Mouse (Mus musculus): Measurements from ENCODE around the gene Oas2.
"Not testable (repeated sequence)": the region's sequence is repeated elsewhere in the genome, so short reads cannot be mapped to it uniquely, and the experiment has no call there.

Gene Oas2

DNA sequence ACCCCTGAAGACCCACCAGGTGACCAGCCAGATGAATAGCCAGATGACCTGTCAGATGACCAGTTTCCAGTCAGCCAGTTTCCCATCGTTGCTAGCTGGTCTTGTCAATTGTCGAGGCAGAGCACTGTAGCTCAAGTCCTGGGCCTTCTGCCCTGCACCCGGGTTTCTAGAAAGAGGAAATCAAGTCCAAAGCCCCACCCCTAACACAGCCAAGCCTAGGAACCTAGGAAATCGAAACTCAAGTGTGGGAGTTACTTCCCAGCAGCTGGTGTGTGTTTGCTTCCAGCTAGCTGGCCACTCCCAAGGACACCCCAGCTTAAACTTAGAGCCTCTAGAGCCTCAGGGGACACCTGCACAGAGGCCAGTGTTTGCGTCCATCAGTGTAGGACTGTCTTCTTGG is at the start of gene Oas2:
Gene Oas2, minus strand, starts transcription at position 166 of the 400 bp plus-strand sequence.
- DNase-seq (ENCODE audit: low read depth) = no peak

DNA sequence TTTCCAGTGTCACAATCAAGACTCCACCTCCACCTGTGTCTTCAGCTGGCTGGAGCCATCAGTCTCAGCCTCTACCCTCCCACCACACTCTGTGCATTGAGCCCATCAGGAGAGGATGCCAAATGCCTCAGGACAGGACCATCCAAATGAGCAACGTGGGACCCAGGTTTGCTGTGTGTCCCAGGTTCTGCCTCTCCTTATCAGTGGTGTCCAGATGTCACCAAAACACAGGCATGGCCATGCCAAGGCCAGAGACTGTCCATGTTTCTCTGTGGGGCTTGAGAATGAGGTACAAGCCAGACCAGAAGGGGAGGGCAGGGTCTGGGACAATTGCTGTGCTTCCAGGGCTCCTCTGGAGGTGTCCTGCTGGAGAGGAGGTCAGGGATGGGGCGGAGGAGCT is 49.3 kb upstream of the Oas2 start:
- DNase-seq (ENCODE audit: low read depth) = not testable (repeated sequence)

DNA sequence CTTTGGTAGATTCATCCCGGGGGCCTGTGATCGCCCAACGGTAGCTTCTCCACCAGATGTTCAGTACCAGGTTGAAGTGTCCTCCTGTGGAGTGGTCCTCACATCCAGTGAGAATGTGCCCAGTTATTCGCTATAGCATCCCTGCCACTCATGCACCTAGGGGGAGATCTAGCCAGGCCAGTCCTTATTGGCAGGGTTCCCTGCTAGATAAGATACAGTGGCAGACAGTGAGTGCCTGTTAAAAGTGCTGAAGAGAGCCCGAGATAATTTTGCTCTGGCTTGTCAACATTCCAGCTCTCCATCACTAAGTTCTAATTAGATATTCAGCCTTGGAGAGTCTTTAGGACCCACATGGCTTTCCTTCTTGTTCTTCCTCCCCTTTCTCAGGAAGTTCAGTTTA is 48.5 kb upstream of the Oas2 start:
- DNase-seq (ENCODE audit: low read depth) = not testable (repeated sequence)

GRCm38 (mm10) chr5:120795480-120796034 is 45.9 kb upstream of the Oas2 start, which contains the start of gene Oas1e:
Gene Oas1e (minus strand): TSS chr5:120795530.
- DNase-seq (ENCODE audit: low read depth) = not testable (repeated sequence)

DNA sequence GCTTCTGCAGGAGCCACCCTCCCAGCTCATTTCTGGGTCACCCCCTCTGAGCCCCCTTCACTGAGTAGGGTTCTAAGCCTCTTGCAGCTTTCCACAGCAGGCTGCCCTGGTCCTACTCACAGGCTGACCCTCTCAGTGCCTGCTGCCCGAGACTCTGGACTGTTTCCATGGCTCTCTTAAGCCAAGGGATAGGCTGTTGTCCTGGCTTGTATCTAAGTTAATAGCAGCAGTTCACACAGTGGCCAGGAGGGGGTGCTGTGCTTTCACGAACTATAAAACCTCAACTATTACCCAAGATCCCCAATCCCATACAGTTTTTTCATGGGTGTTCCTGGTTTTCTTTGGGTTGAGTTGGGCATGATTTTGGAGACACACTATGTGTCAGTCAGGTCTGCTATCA is 43.4 kb upstream of the Oas2 start:
- no peak for DNase-seq (ENCODE audit: low read depth)

DNA sequence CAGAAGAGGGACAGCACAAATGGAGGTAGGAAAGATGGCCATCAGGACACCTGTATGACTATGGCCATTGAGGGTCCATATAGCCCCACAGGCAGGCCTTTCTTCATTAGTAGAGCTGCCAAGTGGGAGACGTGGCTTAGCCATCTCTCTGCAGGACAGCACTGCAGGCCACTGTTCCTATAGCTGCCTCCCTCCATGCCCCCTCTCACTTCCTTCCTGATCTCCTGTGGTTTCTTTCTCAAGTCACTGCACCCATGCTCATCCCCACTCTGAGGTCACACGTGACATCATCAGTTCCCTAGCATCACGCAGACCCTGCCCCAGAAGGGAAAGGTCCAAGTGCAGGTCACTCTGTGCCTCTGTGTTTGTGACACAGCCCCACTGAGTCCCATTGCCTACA is 37.4 kb upstream of the Oas2 start:
- DNase-seq (ENCODE audit: low read depth) = no peak

DNA sequence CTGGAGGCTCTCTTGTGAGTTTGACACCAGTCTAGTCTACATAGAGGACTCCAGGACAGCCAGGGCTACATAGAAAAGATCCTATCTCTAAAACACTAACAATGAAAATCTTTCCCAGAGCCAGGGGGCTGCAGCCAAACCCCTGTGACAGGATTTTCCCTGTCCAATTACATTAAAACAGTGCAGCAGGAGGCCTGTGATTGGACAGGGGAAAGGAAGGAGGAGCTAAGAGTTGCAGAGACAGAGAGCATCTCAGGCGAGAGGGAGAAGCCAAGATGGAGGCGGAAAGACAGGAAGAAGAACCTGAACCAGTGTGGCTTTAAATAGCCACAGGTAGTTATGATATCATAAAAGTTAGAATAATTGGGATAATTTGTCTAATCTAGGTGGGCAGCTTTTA is 32.8 kb upstream of the Oas2 start:
- no peak for DNase-seq (ENCODE audit: low read depth)

DNA sequence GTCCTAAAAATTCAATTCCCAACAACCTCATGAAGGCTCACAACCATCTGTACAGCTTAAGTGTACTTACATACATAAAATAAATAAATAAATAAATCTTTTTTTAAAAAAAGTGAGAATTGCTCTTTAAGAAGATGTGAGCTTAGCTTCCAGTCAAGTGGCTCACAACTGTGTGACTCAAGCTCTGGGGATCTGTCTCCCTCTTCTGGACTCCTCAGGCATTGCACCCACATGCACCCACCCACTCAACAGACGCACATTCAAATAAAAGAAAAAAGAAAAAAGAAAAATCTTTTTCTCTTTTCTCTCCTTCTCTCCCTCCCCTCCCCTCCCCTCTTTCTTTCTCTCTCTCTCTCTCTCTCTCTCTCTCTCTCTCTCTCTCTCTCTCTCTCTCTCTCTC is 32.0 kb upstream of the Oas2 start:
- DNase-seq (ENCODE audit: low read depth) = no peak

- DNase-seq (ENCODE audit: low read depth) = no peak
Observed at GRCm38 (mm10) chr5:120779922-120780321, 30.3 kb upstream of the Oas2 start.

DNA sequence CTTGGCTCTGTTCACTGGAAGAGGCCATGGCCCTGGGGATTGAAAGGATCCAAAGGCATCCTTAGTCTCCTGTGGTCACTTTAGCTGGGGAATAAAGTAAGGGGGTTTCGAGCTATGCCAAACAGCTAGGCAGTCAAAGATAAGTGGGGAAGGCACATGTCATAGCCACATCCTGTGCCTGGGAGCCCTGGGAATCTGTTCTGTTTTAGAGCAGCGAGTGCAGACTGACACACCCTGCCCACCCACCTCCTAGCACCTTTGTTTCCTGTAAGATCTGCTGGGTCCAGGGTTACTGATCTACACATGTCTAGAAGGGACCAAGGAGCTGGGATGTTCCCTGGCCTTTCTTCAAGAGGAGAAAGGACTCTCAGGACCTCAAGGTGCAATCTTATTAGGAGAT is 29.3 kb upstream of the Oas2 start:
- DNase-seq (ENCODE audit: low read depth) = no peak

DNA sequence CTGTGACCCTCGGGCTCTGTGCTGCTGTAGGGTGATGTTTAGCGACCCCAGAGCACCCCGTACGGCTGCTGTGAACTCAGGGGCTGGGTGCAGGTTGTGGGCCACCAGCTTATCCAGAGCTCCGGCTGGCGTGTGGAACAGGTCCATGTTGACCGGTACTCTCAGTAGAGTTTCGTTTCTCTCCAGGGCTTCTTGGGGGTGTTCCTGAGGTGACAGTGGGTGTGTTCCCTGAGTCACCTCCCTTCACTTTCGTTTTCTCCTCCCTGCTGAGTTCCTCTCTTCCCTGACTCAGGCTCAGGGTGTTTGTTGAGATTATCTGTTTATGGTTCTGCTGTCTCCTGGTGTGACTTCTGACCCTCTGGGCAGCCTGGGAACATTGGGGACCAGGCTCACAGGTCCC is 27.8 kb upstream of the Oas2 start, which contains the start of gene Oas3:
Gene Oas3, minus strand, starts transcription at position 184 of the 400 bp plus-strand sequence.
- no peak for DNase-seq (ENCODE audit: low read depth)

DNA sequence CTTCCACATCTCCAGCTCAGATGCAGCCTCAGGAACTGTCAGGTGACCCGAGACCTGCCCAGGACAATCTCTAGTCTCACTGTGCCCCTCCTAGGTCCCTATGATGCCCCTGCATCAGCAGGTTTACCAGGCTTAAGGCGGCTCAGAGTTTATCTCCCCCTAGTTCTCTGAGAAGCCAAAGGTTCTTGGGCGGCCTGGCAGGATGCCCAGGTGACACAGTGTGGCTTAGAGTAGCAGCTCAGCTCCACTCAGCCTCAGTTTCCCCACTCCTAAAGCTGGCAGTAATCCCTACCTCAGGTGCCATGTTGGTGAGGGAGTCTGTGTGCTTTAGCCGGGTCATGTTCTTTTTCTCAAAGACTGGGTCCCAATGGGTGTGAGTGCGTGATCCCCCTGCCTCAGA is 27.1 kb upstream of the Oas2 start:
- DNase-seq (ENCODE audit: low read depth) = no peak

DNA sequence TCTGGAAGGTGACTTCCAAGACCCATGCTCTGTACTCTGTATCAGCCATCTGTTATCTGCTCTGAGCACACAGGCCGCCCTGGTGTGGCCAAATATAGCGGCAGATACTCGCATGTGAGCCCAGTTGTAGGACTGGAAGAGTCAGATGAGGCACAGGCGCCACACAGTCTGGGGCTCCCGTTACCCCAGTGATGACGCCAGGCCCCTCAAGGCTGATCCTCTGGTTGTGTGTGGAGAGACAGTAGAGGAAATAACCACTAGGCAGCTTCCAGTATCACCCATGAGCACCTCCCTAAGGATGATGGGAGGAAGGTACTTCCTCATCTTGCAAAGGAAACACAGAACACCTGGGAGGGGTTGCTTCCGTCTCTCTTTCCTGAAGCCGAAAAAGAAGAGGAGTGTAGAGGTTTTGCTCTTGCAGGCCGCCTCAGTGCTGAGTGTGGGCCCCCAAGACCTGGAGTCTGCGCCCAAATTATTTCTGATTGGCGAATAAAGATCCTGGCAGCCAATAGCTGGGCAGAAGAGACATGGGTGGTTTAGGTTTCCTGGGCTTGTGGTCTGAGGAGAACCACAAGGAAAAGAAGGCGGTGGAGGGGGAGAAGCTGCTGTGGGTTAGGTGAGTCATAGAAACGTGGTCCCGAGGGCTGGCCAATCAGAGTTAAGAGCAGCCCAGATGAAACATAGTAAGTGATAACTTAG is 25.8 kb upstream of the Oas2 start:
- DNase-seq (ENCODE audit: low read depth) = peak; percentile 60

GRCm38 (mm10) chr5:120769396-120769795 is 19.7 kb upstream of the Oas2 start:
- DNase-seq (ENCODE audit: low read depth) = no peak

- no peak for DNase-seq (ENCODE audit: low read depth)
Observed at GRCm38 (mm10) chr5:120765010-120765409, 15.4 kb upstream of the Oas2 start.

DNA sequence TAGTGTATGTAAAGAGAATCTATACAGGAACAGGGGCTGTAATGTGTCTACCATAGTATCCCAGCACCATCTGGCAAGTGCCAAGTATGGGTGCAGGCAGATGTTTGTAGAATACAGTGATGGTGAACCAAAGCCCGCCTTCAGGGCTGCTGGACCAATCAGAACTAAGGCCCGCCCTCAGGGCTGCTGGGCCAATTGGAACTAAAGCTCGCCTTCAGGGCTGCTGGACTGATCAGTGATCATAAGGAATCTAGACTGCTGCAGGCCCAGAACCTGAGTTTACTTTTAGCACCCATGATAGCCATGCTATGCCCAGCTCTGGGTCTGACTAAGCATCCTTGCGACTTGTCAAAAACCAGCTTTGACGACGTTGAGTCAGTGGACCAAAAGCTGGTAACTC is 12.2 kb upstream of the Oas2 start:
- DNase-seq (ENCODE audit: low read depth) = no peak

DNA sequence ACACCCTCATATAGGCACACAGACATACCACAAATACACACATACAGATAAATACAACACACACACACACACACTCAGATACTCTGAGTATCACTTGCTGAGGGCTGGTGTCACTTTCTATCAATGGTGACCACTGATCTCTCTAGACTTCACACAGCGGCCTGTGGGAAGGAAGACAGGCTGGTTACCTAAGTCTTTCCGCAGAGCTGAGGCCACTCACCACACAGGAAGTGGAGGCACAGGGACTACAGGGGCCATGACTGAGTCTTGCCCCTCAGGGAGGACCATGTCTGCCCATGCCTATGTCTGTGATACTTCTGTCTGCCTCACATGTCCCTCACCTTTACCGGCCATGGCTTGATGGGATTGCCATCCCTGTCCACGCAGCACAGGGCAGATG is 4.6 kb upstream of the Oas2 start:
- DNase-seq (ENCODE audit: low read depth) = no peak

DNA sequence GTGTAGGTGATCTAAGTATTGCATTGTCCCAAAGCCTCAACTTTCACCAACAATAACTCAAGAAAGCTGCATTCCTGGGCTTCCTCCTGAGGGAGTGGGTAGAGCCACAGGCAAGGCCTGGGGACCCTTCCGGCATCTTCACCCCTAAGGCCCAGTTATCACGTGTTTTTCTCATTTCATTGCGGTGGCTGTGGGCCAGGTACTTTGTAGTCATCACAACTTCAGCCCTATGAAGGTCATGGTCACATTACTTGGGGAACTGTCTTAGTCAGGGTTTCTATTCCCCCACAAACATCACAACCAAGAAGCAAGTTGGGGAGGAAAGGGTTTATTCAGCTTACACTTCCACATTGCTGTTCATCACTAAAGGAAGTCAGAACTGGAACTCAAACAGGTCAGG is 3.1 kb upstream of the Oas2 start:
- DNase-seq (ENCODE audit: low read depth) = no peak

- DNase-seq (ENCODE audit: low read depth) = no peak
Observed at GRCm38 (mm10) chr5:120751206-120751605, 1.6 kb upstream of the Oas2 start.

- peak; percentile 36 for DNase-seq (ENCODE audit: low read depth)
Observed at GRCm38 (mm10) chr5:120746451-120746850, 3.2 kb downstream of the Oas2 start.

DNA sequence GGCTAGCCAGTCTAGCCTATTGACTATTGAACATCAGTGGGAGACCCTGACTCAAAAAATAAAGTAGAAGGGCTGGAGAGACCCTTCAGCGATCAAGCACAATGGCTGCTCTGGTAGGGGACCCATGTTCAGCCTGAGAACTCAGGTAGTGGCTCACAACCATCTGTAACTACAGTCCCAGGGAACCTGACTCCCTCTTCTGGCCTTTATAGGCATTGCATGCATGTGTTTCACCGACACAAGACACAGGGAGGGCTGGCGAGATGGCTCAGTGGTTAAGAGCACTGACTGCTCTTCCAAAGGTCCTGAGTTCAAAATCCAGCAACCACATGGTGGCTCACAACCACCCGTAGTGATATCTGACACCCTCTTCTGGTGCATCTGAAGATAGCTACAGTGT is 7.5 kb downstream of the Oas2 start:
- DNase-seq (ENCODE audit: low read depth) = peak; percentile 22

GRCm38 (mm10) chr5:120734380-120734990 is 15.2 kb downstream of the Oas2 start:
- no peak for DNase-seq (ENCODE audit: low read depth)

- no peak for DNase-seq (ENCODE audit: low read depth)
Observed at GRCm38 (mm10) chr5:120733696-120734095, 16.0 kb downstream of the Oas2 start.

DNA sequence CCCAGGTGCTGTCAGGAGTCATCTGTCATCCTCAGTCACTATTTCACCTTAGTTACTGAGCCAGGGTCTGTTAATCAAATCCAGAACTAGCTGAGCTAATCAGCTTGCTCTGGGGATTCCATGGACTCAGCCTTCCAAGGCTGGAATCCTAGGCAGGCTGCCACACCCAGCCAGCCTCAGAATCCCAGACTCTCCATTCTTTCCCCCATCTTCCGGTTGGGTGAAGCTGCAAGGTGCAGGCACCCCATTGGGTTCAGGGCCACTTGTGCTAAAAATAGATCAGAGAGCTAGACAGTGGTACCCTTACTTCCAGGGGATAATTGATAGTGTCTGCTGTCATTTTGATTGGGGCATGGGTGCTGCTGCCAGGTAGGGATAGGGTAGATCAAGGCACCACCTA is 16.9 kb downstream of the Oas2 start:
- no peak for DNase-seq (ENCODE audit: low read depth)
